Mouse (Mus musculus): ENCODE measurements around the gene Stat5b.

DNA sequence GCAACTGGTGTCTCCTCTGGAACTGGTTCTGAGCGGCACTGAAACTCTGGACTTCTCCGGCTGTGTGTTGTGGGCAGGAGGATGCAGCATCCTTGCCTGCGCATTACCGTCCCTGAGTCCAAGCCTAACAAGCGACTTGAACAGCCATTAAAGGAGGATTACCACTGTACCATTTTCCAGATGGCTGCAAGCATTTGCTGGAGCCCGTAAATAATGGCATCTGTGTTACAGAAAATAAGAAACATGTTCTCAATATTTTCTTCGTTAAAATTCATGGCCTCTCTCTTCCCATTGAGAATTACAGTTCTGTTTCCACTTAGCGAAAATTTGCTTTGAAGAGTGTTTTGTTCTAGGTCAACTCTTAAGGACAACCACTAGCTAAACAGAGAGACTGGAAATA, 30.5 kb downstream of the Stat5b start:
- TF ChIP-seq CTCF (IDR thresholded peaks at IDR 0.05) (no peak), EP300 (IDR thresholded peaks at IDR 0.05) (no peak)
